ENCODE assay signal across 10 mouse cellular contexts in genomic region chr5:131223416-131223815, GRCm38 (mm10).
"Had no signal": no experiment of that assay in that cellular context is flagged by ENCODE, and none has a peak within 500 bp of the region (broad histone marks: within the 10 kb centered on the region; RNA-seq: fewer than 3 reads in every experiment).

No protein-coding gene starts in this region.

- H3K27ac ChIP-seq: liver, embryonic 13.5 days had no signal

- H3K4me2 ChIP-seq: liver, embryonic 13.5 days; midbrain, embryonic 11.5 days had no signal

- H3K9ac ChIP-seq: liver, embryonic 13.5 days had no signal

- DNase-seq: kidney, postnatal 10 days; kidney, postnatal 36 days; liver, embryonic 13.5 days; lung, adult 2 months; lung, postnatal 14 days; lung, postnatal 4 days; midbrain, embryonic 14.5 days; thymus, adult 18-20 months; thymus, postnatal 36 days had no signal

- H3K27me3 ChIP-seq: liver, embryonic 13.5 days had no signal

- H3K4me3 ChIP-seq: liver, embryonic 13.5 days had no signal

- H3K4me1 ChIP-seq: liver, embryonic 13.5 days had no signal

- H3K36me3 ChIP-seq: liver, embryonic 13.5 days had no signal
